In genomic region chr10:62230708-62231394, GRCm38 (mm10) we compare ENCODE assay signal across 7 mouse cellular contexts. TPM values are rescaled to one million over a fixed set of nuclear protein-coding genes. Genes with fewer than 3 reads are reported as not detected.
DNase-seq lines count a peak whose midpoint lies in the region; ATAC-seq and TF ChIP-seq lines count a peak whose summit lies in the region.

Gene Tspan15 (minus strand): TSS chr10:62231251.

- no peaks in the 10 kb centered on the region for H3K36me3 ChIP-seq in embryonic facial prominence, embryonic 14.5 days (ENCODE audit: control insufficient read depth, insufficient read depth, low read length)
- H3K36me3 ChIP-seq in heart, adult 2 months (ENCODE audit: control insufficient read depth, insufficient read depth, low read length) = no peaks in the 10 kb centered on the region
- H3K36me3 ChIP-seq in limb, embryonic 12.5 days = no peaks in the 10 kb centered on the region
- no peaks in the 10 kb centered on the region for H3K36me3 ChIP-seq in midbrain, embryonic 15.5 days (replicated peaks)
- H3K36me3 ChIP-seq in spleen, adult 2 months (ENCODE audit: control insufficient read depth, insufficient read depth, low read length) = no peaks in the 10 kb centered on the region

- intact Hi-C loops in heart, adult 2 months (cut with DNase I) = loop anchor here (1.0 kb wide), 1 partner anchor 14 kb away; no protein-coding TSS in a partner anchor

- no peak for TF ChIP-seq CTCF in bone marrow macrophage, adult 2 months (IDR thresholded peaks at IDR 0.05; ENCODE audit: low read depth, low read length)
- TF ChIP-seq CTCF in heart, adult 2 months (IDR thresholded peaks at IDR 0.05) = no peak
- no peak for TF ChIP-seq CTCF in spleen, adult 2 months (IDR thresholded peaks at IDR 0.05; ENCODE audit: extremely low read depth, insufficient read depth, insufficient read length, insufficient replicate concordance)

- no peaks in the 10 kb centered on the region for H3K79me2 ChIP-seq in heart, adult 2 months (replicated peaks; ENCODE audit: control insufficient read depth, insufficient read depth, low read length)

- no peak within 1 kb of the TSS for H3K27ac ChIP-seq in bone marrow macrophage, adult 2 months (ENCODE audit: insufficient read depth, low read depth, low read length)
- no peak within 1 kb of the TSS for H3K27ac ChIP-seq in embryonic facial prominence, embryonic 14.5 days (replicated peaks; ENCODE audit: low read depth, low read length)
- peak within 1 kb of the TSS; percentile 73 for H3K27ac ChIP-seq in heart, adult 2 months
- H3K27ac ChIP-seq in limb, embryonic 12.5 days = no peak within 1 kb of the TSS
- H3K27ac ChIP-seq in midbrain, embryonic 15.5 days = no peak within 1 kb of the TSS
- H3K27ac ChIP-seq in spleen, adult 2 months (ENCODE audit: insufficient read depth, low read length) = peak within 1 kb of the TSS; percentile 59; the same call in 1 of the 2 replicates

- peak within 1 kb of the TSS; percentile 31 for H3K4me3 ChIP-seq in bone marrow macrophage, adult 2 months (ENCODE audit: insufficient read depth, low read length)
- H3K4me3 ChIP-seq in embryonic facial prominence, embryonic 14.5 days (ENCODE audit: low read depth, low read length) = peak within 1 kb of the TSS; percentile 49
- H3K4me3 ChIP-seq in heart, adult 2 months = peak within 1 kb of the TSS; percentile 57
- H3K4me3 ChIP-seq in limb, embryonic 12.5 days (replicated peaks) = peak within 1 kb of the TSS; percentile 66
- H3K4me3 ChIP-seq in midbrain, embryonic 15.5 days = peak within 1 kb of the TSS; percentile 71
- peak within 1 kb of the TSS; percentile 57 for H3K4me3 ChIP-seq in spleen, adult 2 months (ENCODE audit: extremely low read depth, insufficient read depth, insufficient read length)

- H3K4me1 ChIP-seq in bone marrow macrophage, adult 2 months (ENCODE audit: control insufficient read depth, insufficient read depth, low read length) = no peaks in the 10 kb centered on the region
- peaks cover 3% of the 10 kb centered on the region; the same call in 1 of the 2 replicates for H3K4me1 ChIP-seq in embryonic facial prominence, embryonic 14.5 days (ENCODE audit: control insufficient read depth, insufficient read depth, low read length)
- H3K4me1 ChIP-seq in heart, adult 2 months (ENCODE audit: control insufficient read depth, insufficient read depth, low read length) = peaks cover 4% of the 10 kb centered on the region
- peaks cover 3% of the 10 kb centered on the region; the same call in 1 of the 2 replicates for H3K4me1 ChIP-seq in limb, embryonic 12.5 days (replicated peaks)
- peaks cover 8% of the 10 kb centered on the region for H3K4me1 ChIP-seq in midbrain, embryonic 15.5 days
- no peaks in the 10 kb centered on the region for H3K4me1 ChIP-seq in spleen, adult 2 months (ENCODE audit: control insufficient read depth, insufficient read depth, insufficient read length)

- no peaks in the 10 kb centered on the region for H3K27me3 ChIP-seq in embryonic facial prominence, embryonic 14.5 days (replicated peaks; ENCODE audit: control insufficient read depth, insufficient read depth, low read length)
- no peaks in the 10 kb centered on the region for H3K27me3 ChIP-seq in heart, adult 2 months (ENCODE audit: control insufficient read depth, insufficient read depth, low read length)
- H3K27me3 ChIP-seq in limb, embryonic 12.5 days = 0 out of 2 replicates have a peak, but pooled peaks cover 2% of the 10 kb centered on the region
- no peaks in the 10 kb centered on the region for H3K27me3 ChIP-seq in midbrain, embryonic 15.5 days (replicated peaks)
- H3K27me3 ChIP-seq in spleen, adult 2 months (ENCODE audit: control insufficient read depth, insufficient read depth, low read length) = peaks cover 5% of the 10 kb centered on the region

- peak; percentile 95 for DNase-seq in embryonic facial prominence, embryonic 14.5 days (ENCODE audit: low spot score)
- peak; percentile 93 to 95 for DNase-seq in heart, adult 2 months
- peak; percentile 93 to 95 for DNase-seq in kidney, adult 8-10 months
- DNase-seq in spleen, adult 2 months (ENCODE audit: low read depth in 1 of 2, low spot score in 2 of 2) = peak; percentile 7 to 73

- TF ChIP-seq EP300 in heart, adult 2 months (IDR thresholded peaks at IDR 0.05; ENCODE audit: insufficient read depth, low read depth, low read length) = no peak

- ATAC-seq in embryonic facial prominence, embryonic 14.5 days (ENCODE audit: low read depth) = peak; percentile 98
- ATAC-seq in limb, embryonic 12.5 days (ENCODE audit: insufficient number of reproducible peaks, insufficient read depth, low FRiP score, low TSS enrichment, low read depth) = peak; percentile 96
- ATAC-seq in midbrain, embryonic 15.5 days (replicated peaks) = peak; percentile 97

- H3K9ac ChIP-seq in embryonic facial prominence, embryonic 14.5 days (ENCODE audit: low read depth, low read length) = peak within 1 kb of the TSS; percentile 56
- peak within 1 kb of the TSS; percentile 71 for H3K9ac ChIP-seq in heart, adult 2 months (ENCODE audit: low read depth, low read length)
- H3K9ac ChIP-seq in limb, embryonic 12.5 days (replicated peaks) = peak within 1 kb of the TSS; percentile 73
- H3K9ac ChIP-seq in midbrain, embryonic 15.5 days = peak within 1 kb of the TSS; percentile 50

- H3K4me2 ChIP-seq in embryonic facial prominence, embryonic 14.5 days (ENCODE audit: low read depth, low read length) = peak within 1 kb of the TSS; percentile 81
- peak within 1 kb of the TSS; percentile 93 for H3K4me2 ChIP-seq in limb, embryonic 12.5 days
- H3K4me2 ChIP-seq in midbrain, embryonic 15.5 days = peak within 1 kb of the TSS; percentile 85

- no peaks in the 10 kb centered on the region for H3K9me3 ChIP-seq in embryonic facial prominence, embryonic 14.5 days (ENCODE audit: control insufficient read depth, low read length)
- H3K9me3 ChIP-seq in limb, embryonic 12.5 days = no peaks in the 10 kb centered on the region
- no peaks in the 10 kb centered on the region for H3K9me3 ChIP-seq in midbrain, embryonic 15.5 days

- WGBS in embryonic facial prominence, embryonic 14.5 days = under 1% methylated on average over 34 of the region's 59 CpGs
- 1% methylated on average over 57 of the region's 59 CpGs for WGBS in heart, adult 2 months
- under 1% methylated on average over 59 of the region's 59 CpGs for WGBS in limb, embryonic 12.5 days
- WGBS in midbrain, embryonic 15.5 days = under 1% methylated on average over 59 of the region's 59 CpGs
- 2% methylated on average over 59 of the region's 59 CpGs for WGBS in spleen, adult 2 months

- no peak for TF ChIP-seq POLR2A in bone marrow macrophage, adult 2 months (IDR thresholded peaks at IDR 0.05; ENCODE audit: borderline replicate concordance, low read depth, low read length)
- peak; percentile 73 for TF ChIP-seq POLR2A in heart, adult 2 months (IDR thresholded peaks at IDR 0.05; ENCODE audit: insufficient read depth, low read depth, low read length)
- no peak; the same call in 1 of the 2 replicates for TF ChIP-seq POLR2A in spleen, adult 2 months (IDR thresholded peaks at IDR 0.05; ENCODE audit: low read depth, low read length)

RNA-seq across cellular contexts. Expression of gene Tspan15, which starts in this region (rescaled TPM):
- 0.37 TPM in 1 of 2 replicates, not detected in the other for polyA plus RNA-seq in bone marrow macrophage, adult 2 months (2012; ENCODE audit: insufficient read depth, insufficient read length, missing spikeins)
- polyA plus RNA-seq in embryonic facial prominence, embryonic 14.5 days (2014; fragmentation: Nextera tagmentation; extraction: Ambion mirVana) = 9.5 and 10.3 TPM in 2 replicates
- 1 to 10 TPM; 6.1 to 8.1 TPM for total RNA-seq in heart, adult 2 months (2021)
- 17.7 and 19.1 TPM in 2 replicates for polyA plus RNA-seq in heart, adult 2 months (2012; rRNA removed)
- polyA plus RNA-seq in limb, embryonic 12.5 days (2016; fragmentation: Nextera tagmentation; extraction: Ambion mirVana) = 19.3 and 20.4 TPM in 2 replicates
- polyA plus RNA-seq in midbrain, embryonic 15.5 days (2015; fragmentation: Nextera tagmentation; extraction: Ambion mirVana) = 21.1 and 23.4 TPM in 2 replicates
- polyA plus RNA-seq in spleen, adult 2 months (2012; rRNA removed) = 39.2 and 46.1 TPM in 2 replicates

Comparison
In these comparisons a context has a peak if more than half of its experiments do, and no peak if none do; other contexts are left out.
1. H3K27ac ChIP-seq: peak in heart, adult 2 months (single experiment) and spleen, adult 2 months (single experiment); none in bone marrow macrophage, adult 2 months (single experiment), embryonic facial prominence, embryonic 14.5 days (single experiment), limb, embryonic 12.5 days (single experiment) and midbrain, embryonic 15.5 days (single experiment).
2. DNase-seq: peak in every context shown above with its lines; median percentile 95 in embryonic facial prominence, embryonic 14.5 days; 94 in heart, adult 2 months; 94 in kidney, adult 8-10 months; 40 in spleen, adult 2 months.
3. Peak in every context shown above with its lines, with median percentiles within 50 percentile points of each other: H3K4me3 ChIP-seq, ATAC-seq, H3K4me2 ChIP-seq and H3K9ac ChIP-seq.